Mouse (Mus musculus) T-helper 2 cell (primary cell): ENCODE measurements around the gene Clec2g.
"Not testable (repeated sequence)": the region's sequence is repeated elsewhere in the genome, so short reads cannot be mapped to it uniquely, and the experiment has no call there.

ENCODE experiments used
- in situ Hi-C: fragments of 300-600 bp; cut with MboI, MseI; formaldehyde crosslinking; loops from one replicate; pipeline ENCODE4 v1.15.1; 2025; ENCODE audit warnings: high pct_unique_total_duplicates

Clec2g gene

DNA sequence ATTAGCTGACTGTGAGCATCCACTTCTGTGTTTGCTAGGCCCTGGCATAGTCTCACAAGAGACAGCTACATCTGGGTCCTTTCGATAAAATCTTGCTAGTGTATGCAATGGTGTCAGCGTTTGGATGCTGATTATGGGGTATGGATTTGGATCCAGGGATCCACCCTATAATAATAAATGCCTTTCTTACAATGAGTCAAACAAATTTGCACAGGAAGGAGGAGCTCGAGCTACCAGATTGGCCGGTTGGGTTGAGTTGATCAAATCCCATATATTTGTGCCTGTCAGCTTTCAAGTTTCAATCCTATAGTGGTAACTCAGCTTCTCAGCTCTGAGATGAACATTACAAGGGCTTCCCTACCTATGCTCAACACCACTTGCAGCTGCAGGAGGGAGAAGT, at the start of gene Clec2g:
Gene Clec2g (plus strand): TSS at position 301 of the 400 bp plus-strand sequence.
- in situ Hi-C loops, result not testable (repeated sequence)

DNA sequence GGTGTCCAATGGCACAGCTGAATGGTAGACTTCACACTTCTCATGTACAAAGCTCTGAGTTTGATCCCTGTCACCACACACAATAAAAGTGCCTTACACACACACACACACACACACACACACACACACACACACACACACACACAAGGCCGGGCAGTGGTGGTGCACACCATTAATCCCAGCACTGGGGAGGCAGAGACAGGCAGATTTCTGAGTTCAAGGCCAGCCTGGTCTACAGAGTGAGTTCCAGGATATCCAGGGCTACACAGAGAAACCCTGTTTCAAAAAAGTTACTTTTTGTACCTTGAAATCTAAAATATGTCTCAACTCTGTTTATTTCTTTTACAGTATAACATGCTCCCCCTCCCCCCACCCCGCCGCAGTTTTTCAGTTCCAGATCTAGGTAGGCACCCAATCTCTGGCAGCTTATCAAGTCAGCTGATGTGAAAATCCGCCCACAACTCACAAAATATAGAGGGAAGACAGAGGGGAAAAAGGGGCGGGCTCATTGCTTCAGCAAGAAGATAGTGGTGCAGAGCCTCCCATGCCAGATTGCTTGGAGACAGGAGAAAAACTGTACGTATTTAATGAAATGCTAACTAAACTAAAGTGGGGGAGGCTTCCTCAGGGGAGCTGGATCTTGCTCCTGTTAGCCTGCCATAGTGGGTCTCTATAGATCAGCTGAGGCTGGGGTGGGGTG, 46.9 kb upstream of the Clec2g start, which contains the start of gene Clec2i:
Gene Clec2i (plus strand): TSS at position 498 of the 700 bp plus-strand sequence.
- in situ Hi-C loops, result loop anchor here (5.0 kb wide), 1 partner anchor 295 kb away; the partner anchor contains the start of gene Clec2d

DNA sequence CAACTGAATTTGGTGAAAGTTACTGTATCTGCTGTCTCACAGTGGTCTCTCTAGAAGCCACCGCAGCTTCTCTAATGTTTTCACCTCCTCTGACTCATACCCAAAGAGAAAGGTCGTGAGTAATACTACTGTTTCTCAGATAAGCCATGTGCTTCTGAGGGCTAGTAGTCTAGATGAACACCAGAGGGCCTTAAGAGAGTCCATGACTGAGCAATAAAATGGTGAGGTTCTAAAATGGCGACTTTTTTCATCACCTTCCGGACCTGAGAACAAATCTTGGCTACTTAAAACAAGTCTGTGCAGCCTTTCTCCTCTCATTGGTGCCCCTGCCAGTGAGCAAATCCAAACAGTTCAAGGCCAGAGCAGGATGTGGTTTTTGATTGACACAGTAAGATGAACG, 45.3 kb upstream of the Clec2g start:
- in situ Hi-C loops, result loop anchor here (5.0 kb wide), 1 partner anchor 293 kb away; the partner anchor contains the start of gene Clec2d

DNA sequence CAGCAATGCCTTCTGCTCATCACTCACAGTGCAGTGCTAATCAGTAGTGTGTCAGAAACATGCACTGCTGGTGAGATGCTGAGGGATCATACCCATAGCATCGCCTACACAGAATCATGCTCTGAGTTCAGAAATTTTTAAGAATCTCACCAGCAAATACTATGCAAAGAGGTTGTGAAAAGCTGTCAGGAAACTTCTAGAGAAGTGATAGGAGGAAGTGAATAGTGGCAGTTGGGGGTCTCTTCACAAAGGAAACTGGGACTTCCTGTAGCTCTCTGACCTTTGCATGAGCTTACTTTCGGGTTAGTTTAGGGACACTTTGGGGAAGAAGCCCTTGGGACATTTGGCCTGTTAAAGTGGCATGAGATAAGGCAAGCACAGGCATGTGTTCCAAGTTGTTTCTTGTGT, 43.2 kb upstream of the Clec2g start, which contains the start of gene BC035044:
Gene BC035044 (minus strand): TSS at position 179 of the 408 bp plus-strand sequence.
- in situ Hi-C loops, result no loop called here

DNA sequence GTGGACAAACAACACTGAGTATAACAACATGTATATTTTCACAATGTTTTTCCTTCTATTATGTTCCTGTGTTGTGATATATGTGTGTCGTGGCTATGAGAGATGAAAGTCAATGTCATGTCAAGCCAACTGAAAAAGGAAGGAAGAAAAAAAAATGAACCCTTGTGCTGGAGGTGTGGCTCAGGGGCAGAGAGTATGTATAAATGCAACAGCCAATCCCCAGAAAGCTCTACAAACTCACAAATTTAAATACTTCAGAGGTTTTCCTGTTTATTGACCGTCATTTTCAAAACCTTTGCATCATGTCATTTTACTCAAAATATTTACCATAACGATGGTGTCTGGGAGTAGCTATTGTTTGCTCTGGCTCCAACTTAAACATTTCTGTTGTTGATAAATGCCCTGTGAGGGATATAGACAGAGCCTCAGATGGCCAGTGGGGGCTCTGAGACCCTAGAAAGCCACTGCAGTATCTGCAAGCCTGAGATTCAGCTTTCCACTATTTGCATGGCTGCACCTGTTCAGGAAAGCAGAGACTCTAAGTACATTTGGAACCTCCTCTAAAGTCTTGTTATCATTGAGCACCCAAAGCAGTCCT, 38.7 kb upstream of the Clec2g start:
- in situ Hi-C loops, result no loop called here

GRCm38 (mm10) chr6:128900044-128900443, 34.1 kb upstream of the Clec2g start:
- in situ Hi-C loops, result no loop called here

- in situ Hi-C loops, result not testable (repeated sequence)
Observed at GRCm38 (mm10) chr6:128900796-128901552, 33.2 kb upstream of the Clec2g start.

DNA sequence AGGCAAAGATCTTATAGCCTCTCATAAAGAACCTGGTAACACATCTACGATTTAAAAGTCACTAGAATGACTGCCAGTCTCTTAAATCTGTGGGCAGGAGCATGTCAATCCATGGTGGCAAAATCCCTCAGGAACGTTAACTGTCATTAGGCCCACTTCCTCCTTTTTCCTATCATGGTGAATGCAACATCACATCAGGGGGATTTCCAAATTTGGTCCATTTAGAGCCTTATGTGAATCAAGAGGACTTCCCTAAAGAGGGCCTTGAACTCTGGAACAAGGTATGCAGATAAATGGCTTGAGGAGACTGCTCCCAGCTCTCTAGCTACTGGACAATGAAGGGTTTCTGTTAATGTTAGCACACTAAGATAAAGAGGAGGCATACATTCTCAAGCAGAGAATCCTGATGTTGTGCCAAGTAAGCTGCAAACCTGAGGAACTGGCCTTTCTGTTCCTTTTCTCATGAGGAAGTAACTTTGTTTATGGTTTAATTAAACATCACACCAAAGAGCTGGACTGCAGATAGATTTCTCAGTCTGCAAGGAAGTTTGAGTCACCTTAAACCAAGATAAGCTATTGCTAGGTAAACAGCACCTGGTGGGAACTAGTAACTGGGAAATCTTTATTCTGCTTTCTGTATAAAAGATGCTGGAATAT, 20.5 kb upstream of the Clec2g start:
- in situ Hi-C loops, result no loop called here

- in situ Hi-C loops, result no loop called here
Observed at GRCm38 (mm10) chr6:128917322-128917721, 16.9 kb upstream of the Clec2g start.

- in situ Hi-C loops, result no loop called here
Observed at GRCm38 (mm10) chr6:128933050-128933449, 1.1 kb upstream of the Clec2g start.

DNA sequence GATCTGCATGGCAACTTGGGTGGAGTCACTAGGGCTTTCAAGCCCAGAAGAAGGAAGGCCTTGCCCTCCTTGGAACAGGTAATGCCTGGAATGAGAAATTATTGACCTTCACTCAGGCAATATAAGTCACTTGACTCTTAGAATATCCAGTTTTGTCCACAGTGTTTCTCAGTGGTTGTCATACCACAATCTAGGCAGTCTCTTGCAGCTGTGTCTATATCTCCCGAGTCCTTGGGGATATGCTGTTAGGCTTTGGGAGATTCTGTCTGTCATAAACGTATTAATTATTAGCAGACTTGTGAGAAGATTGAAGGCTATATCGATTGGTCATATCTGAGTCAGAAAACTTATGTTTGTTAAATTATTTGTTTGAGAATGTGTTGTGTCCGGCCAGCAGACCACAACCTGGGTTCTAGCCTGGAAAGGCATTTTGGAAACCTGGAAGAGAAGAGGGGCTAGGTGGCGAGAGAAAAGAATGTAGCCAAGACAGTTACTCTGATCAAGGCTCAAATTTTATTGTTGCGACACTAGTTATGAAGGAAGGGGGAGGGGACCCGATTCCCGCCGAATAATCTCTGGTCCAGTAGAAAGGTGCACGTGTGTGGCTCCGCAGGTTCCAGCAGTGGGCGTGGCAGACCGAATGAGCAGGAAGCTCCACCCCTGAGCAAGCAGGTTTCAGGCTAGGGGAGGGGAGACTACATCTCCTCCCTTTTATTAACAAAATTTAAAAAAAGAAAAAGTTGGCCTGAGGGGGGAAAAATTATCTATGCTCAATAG, 1.9 kb downstream of the Clec2g start:
- in situ Hi-C loops, result not testable (repeated sequence)

- in situ Hi-C loops, result no loop called here
Observed at GRCm38 (mm10) chr6:128941646-128942421, 7.7 kb downstream of the Clec2g start.

DNA sequence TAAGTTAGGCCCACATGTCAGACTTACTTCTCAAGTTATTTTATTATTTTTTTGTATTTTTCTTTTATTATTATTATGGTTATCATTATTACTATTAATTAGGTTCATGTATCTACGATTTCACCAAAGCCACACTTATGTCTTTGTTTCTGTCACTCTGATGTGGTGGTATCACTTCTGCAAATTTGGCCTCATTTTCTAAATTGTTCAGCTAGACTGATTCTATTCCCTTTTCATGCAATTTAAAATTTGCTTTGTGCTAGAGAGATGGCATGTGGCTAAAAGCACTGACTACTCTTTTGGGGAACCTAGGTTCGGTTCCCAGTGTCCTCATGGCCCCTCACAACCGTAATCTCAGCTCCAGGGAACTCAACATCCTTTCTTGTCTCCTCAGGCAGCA, 11.4 kb downstream of the Clec2g start:
- in situ Hi-C loops, result no loop called here

DNA sequence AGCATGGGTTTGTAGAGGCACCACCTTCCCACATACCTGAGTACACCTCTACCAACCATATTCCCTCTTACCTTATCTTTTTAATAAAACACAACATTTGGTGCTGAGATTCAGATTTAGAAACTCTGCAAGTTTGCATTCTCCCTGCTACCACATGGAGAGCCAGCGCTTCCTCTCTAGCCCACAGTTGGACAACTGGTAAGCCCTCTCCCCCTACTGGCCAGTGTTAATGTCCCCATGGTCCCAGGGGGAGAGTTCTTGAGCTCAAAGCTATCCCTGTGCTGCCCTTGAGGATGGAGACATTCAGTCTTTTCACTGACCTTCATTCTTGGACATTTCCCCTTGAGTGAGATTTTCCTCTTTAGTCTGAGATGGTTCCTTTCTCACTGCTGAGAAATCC, 26.9 kb downstream of the Clec2g start:
- in situ Hi-C loops, result no loop called here

DNA sequence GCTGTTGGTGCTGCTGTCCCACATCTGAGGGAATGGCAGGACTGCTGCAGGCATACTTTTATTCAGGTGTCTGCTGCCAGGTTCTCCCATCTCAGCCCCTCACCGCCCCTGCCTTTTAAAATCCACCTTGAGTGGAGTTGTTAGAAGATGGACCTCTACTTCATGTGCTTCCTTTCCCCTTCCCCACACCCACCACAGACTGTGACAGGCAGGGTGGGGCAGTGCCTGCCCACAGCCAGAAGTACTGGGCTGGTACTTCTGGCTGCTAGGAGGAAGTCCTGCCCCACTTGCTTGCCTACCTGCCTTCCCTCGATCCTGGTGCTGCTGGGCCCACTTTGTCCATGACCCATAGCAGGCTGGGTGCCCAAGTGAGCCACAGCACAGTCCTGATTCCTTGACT, 27.9 kb downstream of the Clec2g start:
- in situ Hi-C loops, result not testable (repeated sequence)

DNA sequence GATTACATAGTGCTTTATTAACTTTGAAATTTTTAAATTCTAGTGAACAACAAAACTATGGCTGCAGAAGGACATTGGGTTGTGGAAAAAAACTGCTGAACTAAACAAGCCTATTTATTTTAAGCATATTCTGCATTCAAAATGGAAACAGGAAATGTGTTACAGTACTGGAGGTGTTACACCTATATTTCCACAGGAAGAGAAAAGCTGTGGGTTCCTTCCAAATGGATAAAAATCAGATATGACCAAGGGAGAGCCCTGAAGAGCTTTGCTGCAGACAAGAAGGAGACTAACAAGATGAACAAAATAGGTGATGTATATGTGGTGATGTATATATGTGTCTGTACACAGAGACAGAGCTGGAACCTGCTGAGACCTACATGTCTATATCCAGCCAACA, 30.3 kb downstream of the Clec2g start:
- in situ Hi-C loops, result no loop called here

DNA sequence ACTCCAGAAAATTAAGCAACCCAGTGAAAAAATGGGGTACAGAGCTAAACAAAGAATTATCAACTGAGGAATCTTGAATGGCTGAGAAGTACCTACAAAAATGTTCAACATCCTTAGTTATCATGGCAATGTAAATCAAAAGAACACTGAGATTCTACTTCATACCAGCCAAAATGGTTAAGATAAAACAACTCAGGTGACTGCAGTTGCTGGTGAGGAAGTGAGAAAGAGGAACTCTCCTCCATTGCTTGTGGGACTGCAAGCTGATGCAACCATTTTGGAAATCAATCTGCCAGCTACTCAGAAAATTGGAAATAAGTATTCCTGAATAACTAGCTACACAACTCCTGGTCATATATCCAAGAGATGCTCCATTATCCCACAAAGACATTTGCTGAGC, 34.3 kb downstream of the Clec2g start:
- in situ Hi-C loops, result no loop called here

- in situ Hi-C loops, result loop anchor here (10.0 kb wide), 1 partner anchor 1035 kb away; no protein-coding TSS in a partner anchor
Observed at GRCm38 (mm10) chr6:128969741-128970140, 35.6 kb downstream of the Clec2g start.

DNA sequence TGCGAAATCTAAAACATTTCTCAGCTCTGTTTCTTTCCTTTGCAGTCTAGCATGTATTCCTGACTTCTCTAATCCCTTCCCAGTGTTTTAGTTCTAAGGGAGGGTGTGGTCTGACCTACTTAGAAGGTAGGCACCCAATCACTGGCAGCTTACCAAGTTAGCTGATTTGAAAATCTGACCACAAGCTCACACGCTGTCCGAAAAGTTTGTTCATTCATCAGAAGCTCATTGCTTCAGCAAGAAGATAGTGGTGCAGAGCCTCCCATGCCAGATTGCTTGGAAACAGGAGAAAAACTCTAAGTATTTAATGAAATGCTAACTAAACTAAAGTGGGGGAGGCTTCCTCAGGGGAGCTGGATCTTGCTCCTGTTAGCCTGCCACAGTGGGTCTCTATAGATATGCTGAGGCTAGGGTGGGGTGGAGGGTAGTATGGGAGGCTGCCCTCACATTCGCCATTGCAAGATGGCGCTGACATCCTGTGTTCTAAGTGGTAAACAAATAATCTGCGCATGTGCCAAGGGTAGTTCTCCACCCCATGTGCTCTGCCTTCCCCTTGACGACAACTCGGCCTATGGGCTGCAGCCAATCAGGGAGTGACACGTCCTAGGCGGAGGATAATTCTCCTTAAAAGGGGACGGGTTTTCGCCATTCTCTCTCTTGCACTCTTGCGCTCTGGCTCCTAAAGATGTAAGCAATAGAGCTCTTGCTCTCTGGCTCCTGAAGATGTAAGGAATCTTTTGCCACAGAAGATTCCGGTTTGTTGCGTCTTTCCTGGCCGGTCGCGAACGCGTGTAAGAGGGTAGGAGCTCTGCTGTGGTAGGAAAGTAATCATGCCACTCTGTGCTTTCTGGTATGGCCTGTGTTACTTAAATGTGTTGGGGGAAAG, 36.6 kb downstream of the Clec2g start:
- in situ Hi-C loops, result loop anchor here (10.0 kb wide), 1 partner anchor 1036 kb away; no protein-coding TSS in a partner anchor
